Mouse (Mus musculus): ENCODE data around the gene G530012D18Rik.
"Not testable (repeated sequence)": the region's sequence is repeated elsewhere in the genome, so short reads cannot be mapped to it uniquely, and the experiment has no call there.

Gene G530012D18Rik

DNA sequence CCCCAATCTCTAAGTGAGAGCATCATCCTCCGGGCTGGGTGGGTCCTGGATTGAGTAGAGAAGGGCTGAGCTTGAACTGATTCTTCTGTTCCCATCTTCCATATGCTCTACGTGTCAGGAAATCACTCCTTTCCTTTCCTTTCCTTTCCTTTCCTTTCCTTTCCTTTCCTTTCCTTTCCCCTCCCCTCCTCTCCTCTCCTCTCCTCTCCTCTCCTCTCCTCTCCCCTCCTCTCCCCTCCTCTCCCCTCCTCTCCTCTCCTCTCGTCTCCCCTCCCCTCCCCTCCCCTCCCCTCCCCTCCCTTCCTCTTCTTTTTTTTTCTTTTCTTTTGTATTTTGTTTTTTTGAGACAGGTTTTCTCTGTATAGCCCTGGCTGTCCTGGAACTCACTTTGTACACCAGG lies at the start of gene G530012D18Rik:
Gene G530012D18Rik, plus strand, starts transcription at position 301 of the 400 bp plus-strand sequence.
- not testable (repeated sequence) for DNase-seq (ENCODE audit: low spot score in 2 of 2)

DNA sequence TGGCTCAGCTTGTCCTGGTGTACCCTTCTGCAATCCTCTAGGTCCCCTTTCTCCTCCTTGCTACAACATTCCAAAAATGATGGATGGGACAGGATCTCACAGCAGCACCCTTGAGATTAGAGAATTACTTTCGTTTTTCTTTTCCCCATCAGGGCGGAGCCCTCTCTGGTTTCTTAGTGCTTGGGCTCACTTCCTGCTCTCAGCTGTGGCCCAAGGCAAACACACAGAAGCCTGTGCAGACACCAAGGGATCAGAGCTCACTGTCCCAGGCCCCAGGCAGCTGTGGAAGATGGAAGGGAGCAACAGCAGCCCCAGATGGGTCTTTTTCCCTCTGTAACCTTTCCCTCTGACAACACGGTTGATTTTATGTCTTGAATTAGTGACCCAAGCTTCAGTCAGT lies 49.1 kb upstream of the G530012D18Rik start:
- DNase-seq (ENCODE audit: low spot score in 2 of 2) = not testable (repeated sequence)

DNA sequence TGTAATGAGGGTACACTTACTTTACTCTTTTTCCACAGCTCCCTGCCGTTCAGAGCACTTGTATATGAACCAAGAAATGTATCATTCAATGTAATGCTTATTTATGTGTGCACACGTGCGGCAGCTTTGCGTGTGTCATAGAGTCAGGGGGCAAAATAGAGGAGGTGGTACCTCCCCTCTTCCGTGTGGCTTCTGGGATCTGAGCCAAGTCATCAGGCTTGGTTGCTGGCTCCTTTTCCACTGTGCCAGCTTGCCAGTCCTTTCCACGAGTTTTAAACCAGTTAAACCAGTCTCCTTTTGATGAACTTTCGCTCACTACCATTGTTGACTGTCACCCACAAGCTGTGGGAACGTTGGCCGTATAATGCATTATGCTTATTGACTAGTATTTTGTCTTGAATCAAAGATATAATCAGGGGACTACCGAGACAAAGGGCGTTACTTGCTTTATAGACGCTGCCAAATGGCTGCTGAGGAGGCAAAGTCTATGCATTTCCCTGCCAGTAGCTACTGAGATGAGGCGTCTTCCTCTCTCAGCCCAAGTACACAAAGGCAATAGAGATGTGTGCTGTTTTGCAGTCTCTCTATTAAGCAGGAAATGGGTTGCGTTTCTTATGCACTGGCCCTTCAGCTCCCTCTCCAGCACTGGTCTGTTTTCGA lies 46.9 kb upstream of the G530012D18Rik start:
- not testable (repeated sequence) for DNase-seq (ENCODE audit: low spot score in 2 of 2)

DNA sequence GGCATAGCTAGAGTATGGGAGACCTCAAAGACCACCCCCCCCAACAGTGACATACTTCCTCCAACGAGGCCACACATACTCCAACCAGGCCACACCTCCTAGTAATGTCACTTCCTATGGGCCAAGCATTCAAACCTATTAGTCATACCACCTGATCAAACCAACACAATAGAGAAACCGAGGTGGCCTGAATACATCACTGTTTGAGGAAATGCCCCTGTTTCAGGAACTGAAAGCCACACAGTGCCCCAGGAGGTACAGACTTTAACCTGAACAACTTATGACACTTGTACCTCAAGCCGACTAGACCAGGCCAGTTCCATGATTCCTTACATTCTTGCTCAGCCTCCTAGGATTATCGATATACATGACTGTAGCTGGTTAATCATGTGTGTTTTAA lies 31.7 kb upstream of the G530012D18Rik start:
- DNase-seq (ENCODE audit: low spot score in 2 of 2) = peak in 1 of 2 experiments; percentile 45

DNA sequence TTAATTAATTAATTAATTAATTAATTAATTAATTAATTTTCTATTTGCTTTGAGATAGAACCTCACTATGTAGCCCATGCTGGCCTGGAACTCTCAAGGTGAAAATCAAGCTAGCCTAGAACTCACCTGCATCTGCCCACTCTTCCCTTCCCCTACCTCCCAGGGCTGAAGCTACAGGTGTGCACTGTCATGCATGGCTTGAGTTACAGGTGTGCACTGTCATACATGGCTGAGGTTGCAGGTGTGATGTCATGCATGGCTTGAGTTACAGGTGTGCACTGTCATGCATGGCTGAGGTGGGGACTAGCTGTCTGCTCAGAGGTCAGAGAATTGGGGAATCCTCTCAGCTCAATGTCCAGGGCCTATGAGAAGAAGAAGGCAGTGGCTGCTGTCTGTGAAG lies 29.0 kb upstream of the G530012D18Rik start:
- not testable (repeated sequence) for DNase-seq (ENCODE audit: low spot score in 2 of 2)

DNA sequence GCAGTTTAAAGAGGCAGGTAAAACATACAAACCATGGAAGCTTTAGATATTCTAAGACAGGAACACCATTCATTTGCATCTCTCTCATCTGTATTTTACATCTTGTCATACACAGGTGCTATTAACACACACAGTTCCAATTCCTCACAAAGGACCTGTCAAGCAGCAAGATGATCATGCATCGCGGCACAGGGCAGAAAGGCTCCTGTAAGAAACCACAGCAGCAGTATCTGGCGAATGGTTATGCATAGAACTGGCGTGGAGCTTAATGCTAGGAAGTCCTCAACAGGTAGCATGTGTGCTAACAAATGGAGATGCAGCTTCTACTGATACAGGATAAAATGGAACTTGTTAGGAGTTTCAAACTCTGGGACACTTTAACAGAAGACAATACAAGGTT lies 20.2 kb upstream of the G530012D18Rik start:
- DNase-seq (ENCODE audit: low spot score in 2 of 2) = not testable (repeated sequence)

DNA sequence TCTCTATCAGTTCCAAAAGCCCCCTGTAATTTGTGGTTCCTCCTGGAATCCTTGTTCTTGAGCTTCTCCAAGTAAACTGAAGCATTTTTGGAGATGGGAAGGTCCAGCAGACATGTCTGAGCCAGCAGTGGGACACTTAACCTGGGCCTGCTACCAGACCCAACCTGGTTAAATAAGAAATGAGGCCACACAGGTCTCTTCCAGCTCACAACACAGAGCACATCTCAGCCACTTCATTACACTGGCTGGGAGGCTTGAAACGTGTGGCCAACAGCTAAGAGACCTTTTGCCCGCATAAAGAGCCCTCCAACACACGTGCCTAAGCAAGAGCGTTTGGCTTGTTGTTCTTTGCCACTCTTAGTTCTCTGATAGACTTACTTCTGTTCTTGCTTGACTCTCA lies 1.9 kb upstream of the G530012D18Rik start:
- DNase-seq (ENCODE audit: low spot score in 2 of 2) = not testable (repeated sequence)

DNA sequence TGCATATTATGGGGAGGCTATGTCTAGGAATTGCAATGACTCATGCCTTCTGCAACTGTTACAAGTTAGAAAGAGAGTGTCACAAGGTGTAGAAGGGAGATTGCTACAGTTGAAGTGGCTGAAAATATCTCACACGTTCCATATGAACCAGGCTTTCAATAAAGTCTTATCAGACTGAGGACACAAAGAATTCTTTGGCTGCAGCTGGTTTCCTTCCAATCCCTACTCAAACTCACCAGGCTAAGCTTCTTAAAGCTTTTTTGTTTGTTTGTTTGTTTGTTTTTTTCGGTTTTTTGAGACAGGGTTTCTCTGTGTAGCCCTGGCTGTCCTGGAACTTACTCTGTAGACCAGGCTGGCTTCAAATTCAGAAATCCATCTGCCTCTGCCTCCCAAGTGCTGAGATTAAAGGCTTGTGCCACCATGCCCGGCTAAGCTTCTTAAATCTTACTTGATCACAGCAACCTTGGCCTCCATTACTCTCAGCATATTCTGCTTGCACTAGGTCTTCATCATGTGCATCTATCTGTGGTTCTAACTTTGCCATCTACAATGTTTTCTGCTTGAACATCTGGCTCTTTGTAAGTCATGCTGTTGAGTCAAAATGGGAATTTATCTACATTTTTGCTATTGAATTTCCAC lies 3.0 kb downstream of the G530012D18Rik start:
- DNase-seq (ENCODE audit: low spot score in 2 of 2) = not testable (repeated sequence)

DNA sequence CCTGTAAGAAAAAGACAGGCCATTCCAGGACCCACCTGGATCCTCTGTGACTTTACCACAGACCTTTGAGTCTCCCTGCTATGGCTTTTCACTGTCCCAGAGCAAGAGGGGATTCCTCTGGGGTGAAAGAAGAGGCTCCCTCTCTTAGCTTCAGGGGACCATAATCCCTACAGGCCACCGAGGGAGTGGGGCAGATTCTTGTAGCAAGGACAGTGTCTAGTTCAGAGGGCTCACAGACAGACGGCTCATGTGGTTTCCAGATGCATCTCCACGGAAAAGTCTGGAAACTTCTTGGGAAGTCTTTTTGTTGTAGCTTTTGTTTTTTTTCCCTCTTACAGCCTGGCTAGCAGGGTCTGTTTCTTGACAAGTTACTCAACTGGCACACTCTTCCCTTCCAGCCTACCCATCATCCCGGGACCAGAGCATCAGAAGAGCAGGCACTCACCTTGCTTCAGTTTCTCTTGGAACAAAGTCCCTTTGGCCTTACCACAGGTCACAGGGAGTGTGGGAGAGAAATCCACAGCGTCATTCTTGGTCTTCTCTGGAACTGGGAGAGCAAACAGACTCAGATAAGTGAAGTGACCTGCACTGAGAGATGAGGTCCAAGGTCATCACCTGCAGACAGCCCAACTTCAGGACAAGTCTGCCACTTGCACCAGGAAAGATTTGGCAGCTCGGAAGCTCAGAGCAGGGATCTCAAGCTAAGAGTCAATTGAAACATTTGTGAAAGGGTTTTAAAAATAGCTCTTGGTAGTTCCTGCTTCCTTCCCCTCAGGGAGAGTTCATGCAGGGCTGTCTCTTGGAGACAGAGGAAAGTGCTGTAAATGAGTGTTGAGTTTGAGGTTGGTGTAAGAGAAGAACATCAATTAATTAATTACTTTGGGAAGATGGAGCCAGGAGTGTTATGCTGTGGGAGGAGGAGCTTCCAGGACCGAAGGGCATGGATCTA lies 4.0 kb downstream of the G530012D18Rik start:
- DNase-seq (ENCODE audit: low spot score in 2 of 2) = not testable (repeated sequence)

DNA sequence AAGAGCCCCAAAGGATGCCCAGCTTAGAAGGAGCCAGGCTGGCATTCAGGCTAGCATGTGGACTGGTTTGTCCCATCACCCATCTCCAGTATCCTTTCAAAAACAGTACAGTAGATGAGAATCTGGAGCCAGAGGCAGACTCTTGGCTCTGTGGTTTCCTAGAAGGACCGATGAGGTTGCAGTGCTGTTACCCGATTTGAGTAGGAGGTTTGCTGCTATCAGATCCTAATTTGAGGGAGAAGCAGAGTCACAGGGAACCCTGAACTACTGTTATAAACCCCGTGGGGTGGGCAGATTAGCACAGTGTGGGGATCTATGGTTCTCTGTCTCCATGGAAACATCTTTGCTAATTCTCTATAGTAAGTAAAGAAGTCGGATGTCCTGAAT lies 4.7 kb downstream of the G530012D18Rik start:
- not testable (repeated sequence) for DNase-seq (ENCODE audit: low spot score in 2 of 2)

DNA sequence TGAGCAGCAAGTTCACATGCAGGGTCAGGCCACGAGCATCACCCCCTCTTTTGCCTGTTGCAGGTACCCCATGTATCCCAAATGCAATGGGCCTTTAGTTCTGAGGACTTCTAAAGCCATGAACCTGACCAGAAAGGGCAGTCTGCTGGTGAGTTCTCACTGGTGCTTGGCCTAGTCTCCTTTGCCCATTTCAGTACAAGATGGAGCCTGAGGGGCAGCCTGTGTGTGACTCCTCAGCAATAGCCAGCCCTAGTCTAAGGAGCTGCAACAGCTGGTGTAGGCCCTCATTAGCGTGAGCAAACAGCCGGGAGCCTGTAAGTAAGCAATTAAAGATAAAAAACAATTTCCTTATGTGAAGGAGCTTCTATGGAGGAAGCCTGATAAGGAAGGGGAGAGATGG lies 5.1 kb downstream of the G530012D18Rik start:
- DNase-seq (ENCODE audit: low spot score in 2 of 2) = not testable (repeated sequence)

DNA sequence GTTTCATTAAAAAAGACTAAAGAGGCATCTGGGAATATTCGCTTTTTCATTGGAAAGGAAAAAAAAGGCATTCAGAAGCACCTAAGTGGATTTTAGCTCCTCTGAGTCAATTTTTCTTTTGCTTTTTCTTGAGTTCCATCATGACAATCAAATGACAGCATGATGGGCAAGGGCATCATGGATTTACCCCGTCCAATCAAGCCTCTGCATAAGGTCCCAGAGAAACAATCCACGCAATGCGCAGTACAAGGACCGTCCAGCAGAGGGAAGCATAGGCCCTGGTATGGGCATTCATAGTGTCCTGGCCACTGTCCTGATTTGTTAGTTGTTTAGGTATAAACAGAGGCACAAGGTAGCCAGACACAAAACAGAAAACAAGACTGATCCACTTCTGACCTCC lies 6.0 kb downstream of the G530012D18Rik start:
- DNase-seq (ENCODE audit: low spot score in 2 of 2) = peak in 1 of 2 experiments; percentile 7

DNA sequence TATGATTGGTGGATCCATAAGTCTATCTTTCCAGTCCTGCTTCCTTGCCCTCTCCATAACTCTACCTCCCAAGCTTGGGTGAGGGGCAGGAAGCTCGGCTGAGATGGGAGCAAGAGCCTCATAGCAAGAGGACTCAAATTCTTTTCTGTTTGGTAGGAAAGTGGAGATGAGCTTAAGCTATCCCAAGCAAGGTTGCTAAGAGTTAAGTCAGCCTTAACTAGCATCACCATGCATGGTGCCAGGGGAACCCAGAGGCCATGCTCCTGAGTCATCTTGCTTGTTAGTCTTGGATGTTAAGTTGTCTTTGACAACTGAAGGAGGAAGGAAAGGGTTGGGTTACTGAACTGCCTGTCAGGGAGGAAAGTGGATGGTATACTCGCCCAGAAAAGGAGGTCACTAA lies 13.2 kb downstream of the G530012D18Rik start:
- not testable (repeated sequence) for DNase-seq (ENCODE audit: low spot score in 2 of 2)

DNA sequence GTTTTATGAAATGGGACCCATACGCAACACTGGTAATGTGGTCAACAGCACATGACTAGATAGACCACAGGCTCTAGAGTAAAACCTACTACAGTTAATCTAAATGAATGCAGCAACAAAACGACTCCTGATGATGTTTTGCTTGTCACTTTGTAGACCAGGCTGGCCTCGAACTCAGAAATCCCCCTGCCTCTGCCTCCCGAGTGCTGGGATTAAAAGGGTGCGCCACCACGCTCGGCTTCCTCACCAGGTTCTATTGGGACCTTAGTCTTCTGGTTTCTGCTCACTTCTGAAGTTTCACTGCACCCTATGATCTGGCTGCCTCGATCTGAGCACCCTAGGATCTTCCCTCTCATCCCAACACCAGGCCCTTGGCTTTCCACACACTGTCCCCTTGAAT lies 17.1 kb downstream of the G530012D18Rik start:
- not testable (repeated sequence) for DNase-seq (ENCODE audit: low spot score in 2 of 2)

DNA sequence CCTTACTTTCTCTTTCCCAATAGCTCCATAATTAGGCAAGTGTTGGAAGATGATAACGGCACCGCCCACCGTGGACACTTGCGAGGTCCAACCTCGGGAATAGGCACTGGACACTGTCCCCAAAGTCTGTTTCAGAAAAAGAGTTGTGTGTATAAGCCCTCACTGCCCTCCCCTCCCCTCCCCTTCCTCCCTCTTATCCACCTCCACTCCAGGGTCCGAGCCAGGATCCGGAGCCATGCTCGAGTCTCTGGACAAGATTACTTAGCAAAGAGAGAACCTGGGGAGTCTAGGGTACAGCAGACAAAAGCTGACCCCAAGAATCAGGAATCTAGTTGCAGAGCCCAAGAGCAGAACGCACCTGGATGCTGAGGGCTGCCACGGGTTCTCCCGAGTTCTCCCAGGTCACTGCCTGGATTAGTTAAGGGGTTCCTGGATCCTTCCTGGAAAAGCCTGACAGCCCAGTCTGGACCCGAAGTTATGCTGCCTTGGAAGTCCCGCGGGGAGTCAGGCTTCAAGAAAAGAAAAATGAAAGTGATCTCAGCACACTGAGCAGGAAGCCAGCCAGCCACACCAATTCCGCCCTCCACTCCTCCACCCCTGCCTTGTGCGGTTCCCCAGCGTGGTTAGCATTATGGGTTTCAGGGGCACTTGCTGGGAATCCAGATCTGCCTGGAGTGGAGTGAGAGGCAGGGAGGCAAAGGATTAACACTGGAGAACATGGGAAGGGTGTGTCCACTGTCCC lies 23.0 kb downstream of the G530012D18Rik start, which contains the start of gene Sp110:
Gene Sp110, minus strand, starts transcription at position 547 of the 742 bp plus-strand sequence.
- DNase-seq (ENCODE audit: low spot score in 2 of 2) = peak in 1 of 2 experiments; percentile 34

DNA sequence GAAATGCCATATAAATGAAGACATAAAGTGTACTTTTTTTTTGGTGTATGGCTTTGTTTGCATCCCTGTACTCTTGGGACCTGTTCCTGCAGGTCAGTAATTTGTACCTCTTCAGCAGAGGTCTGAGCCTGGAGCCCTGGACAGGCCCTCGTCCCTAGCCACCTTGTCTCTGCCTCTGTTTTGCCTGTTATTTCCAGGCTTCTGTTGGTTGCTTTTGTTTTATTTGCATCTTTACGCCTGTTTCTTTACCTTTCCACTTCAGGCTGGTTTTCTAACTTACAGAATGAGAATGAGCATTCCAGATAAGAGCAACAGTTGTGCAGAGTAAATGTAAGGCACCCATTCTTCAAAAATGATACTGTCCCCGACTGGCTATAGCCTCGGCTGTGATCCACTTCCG lies 24.6 kb downstream of the G530012D18Rik start, which contains the start of gene Sp140:
Gene Sp140, plus strand, starts transcription at position 301 of the 400 bp plus-strand sequence.
- DNase-seq (ENCODE audit: low spot score in 2 of 2) = not testable (repeated sequence)

DNA sequence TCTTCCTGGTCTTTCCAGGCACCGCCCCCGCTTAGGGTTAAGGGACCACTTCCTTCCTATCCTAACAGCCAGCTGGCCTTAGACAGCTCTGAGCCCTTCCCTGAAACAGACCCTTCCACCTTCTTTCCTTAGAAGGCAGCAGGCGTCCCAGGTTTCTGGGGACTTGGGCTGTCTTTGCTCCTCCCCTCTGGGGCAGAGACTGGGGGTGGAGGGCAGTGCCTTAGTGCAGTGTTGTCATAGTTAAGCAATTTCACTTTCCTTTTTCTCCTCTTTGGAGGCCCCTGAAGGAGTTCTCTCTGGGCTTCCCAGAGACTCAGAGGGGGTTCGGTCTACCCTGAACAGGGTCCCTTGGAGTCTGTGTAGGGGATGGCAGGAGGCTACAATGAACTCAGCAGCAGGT lies 25.3 kb downstream of the G530012D18Rik start:
- DNase-seq (ENCODE audit: low spot score in 2 of 2) = peak; percentile 49 to 57

DNA sequence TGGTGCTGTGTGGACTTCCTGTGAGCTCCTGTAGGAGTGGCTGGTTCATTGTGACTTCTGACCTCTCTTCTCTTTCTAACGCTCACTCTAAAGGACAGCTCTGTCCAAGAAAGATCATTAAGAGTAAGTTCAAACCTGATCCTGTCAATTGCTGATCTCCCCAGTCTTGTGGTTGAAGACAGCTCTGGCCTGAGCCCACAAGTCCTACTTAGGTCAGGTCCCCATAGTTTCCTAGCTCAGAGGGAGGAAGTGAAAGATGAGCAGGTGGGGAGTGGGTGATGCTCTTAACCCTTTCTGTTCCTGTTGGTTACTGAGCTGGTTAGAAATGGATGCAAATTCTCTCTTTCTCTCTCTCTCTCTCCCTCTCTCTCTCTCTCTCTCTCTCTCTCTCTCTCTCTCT lies 28.9 kb downstream of the G530012D18Rik start:
- not testable (repeated sequence) for DNase-seq (ENCODE audit: low spot score in 2 of 2)

DNA sequence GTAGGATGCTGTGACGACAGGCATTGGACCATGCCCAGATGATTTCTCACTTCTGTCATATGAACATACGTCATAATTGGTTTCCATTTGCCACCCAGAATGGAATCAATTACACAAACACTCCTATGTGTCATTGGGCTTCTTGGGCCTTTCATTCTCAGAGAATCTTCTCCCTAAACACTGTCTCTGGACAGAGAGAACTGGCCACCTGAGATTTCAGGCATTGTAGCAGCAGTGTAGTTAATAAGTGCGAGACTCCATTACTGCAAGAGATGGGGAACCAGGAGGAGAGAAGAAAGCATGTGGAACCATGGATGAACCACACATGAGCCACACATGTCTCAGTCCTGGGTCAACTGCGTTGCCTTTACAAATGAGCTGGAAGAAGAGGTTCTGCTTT lies 32.9 kb downstream of the G530012D18Rik start:
- peak in 1 of 2 experiments; percentile 49 for DNase-seq (ENCODE audit: low spot score in 2 of 2)

DNA sequence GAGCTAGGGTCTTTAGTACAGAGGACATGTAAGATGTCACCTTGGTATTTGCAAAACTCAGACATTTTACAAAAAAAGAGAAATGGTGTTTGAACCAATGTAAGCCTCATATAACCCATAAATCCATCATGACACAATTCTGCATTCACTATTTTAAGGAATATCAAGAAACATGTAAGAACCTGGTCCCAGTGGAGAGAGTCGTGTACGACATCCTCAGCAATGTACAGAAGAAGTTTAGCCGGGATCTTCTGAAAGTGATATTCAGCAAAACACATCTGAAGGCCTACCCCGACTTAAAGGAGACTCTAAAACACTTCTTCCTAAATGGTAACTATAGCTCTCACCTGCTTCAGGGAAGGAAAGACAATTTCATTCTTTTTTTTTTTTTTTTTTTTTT lies 35.1 kb downstream of the G530012D18Rik start:
- not testable (repeated sequence) for DNase-seq (ENCODE audit: low spot score in 2 of 2)

DNA sequence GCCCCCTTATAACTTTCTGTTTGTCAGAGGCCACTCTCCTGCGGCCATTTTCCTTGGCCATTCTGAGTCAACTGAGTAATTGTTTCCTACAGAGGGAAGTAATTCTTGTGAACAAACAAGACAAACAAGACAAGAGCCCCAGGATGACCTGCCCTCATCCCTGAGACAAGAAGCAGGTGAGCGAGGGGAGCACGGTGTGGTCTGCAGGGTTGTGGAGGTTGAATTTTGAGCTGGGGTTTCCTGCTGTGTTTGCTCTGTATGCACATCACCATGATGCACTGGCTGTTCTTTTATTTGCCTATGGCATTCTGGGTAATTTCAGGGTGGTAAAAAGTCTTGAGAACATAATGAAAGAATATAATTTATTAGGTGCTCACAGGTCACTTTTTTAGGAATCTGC lies 39.6 kb downstream of the G530012D18Rik start:
- not testable (repeated sequence) for DNase-seq (ENCODE audit: low spot score in 2 of 2)
